Mouse (Mus musculus): ENCODE measurements at regions not wholly inside any gene's neighbourhood (a gene's known extent, or its start where the extent isn't known, plus 50 kb on each side); places are given as distances from the start of the nearest gene placed in this dataset.

- TF ChIP-seq TAL1 (IDR thresholded peaks at IDR 0.05; ENCODE audit: low read length) (no peak), GATA1 (IDR thresholded peaks at IDR 0.05; ENCODE audit: low read length) (no peak)
- no peaks in the 10 kb centered on the region for H3K36me3 ChIP-seq (ENCODE audit: control insufficient read depth)
- H3K9me3 ChIP-seq (ENCODE audit: control insufficient read depth, low read length): peaks cover 3% of the 10 kb centered on the region; the same call in 1 of the 2 replicates
- no peaks in the 10 kb centered on the region for H3K27me3 ChIP-seq (ENCODE audit: control insufficient read depth)
- no peak overlapping the region for H3K4me3 ChIP-seq (replicated peaks)
- H3K4me1 ChIP-seq (ENCODE audit: control insufficient read depth): no peaks in the 10 kb centered on the region
Measured at GRCm38 (mm10) chr5:77681592-77681991, 273.8 kb upstream of the Igfbp7 start.

- Histone ChIP-seq H3K9me3 (ENCODE audit: control insufficient read depth, low read length) (peaks cover 13% of the 10 kb centered on the region), H3K27me3 (ENCODE audit: control insufficient read depth) (peaks cover 1% of the 10 kb centered on the region), H3K4me1 (ENCODE audit: control insufficient read depth) (no peaks in the 10 kb centered on the region), H3K36me3 (ENCODE audit: control insufficient read depth) (no peaks in the 10 kb centered on the region), H3K4me3 (replicated peaks) (no peak overlapping the region)
- TF ChIP-seq GATA1 (IDR thresholded peaks at IDR 0.05; ENCODE audit: low read length): no peak
- TF ChIP-seq TAL1 (IDR thresholded peaks at IDR 0.05; ENCODE audit: low read length): no peak
Measured at GRCm38 (mm10) chr5:77672073-77672924, 264.5 kb upstream of the Igfbp7 start.

GRCm38 (mm10) chr5:77663096-77663495 lies 255.3 kb upstream of the Igfbp7 start:
- peaks cover 10% of the 10 kb centered on the region for H3K27me3 ChIP-seq (ENCODE audit: control insufficient read depth)
- TF ChIP-seq TAL1 (IDR thresholded peaks at IDR 0.05; ENCODE audit: low read length): no peak
- H3K9me3 ChIP-seq (ENCODE audit: control insufficient read depth, low read length): peaks cover 11% of the 10 kb centered on the region
- H3K36me3 ChIP-seq (ENCODE audit: control insufficient read depth): no peaks in the 10 kb centered on the region
- H3K4me3 ChIP-seq (replicated peaks): no peak overlapping the region
- H3K4me1 ChIP-seq (ENCODE audit: control insufficient read depth): no peaks in the 10 kb centered on the region

GRCm38 (mm10) chr5:77659016-77659415 lies 251.2 kb upstream of the Igfbp7 start:
- H3K9me3 ChIP-seq (ENCODE audit: control insufficient read depth, low read length): peaks cover 15% of the 10 kb centered on the region
- H3K4me3 ChIP-seq (replicated peaks): no peak overlapping the region
- H3K4me1 ChIP-seq (ENCODE audit: control insufficient read depth): no peaks in the 10 kb centered on the region
- no peak for TF ChIP-seq GATA1 (IDR thresholded peaks at IDR 0.05; ENCODE audit: low read length)
- TF ChIP-seq TAL1 (IDR thresholded peaks at IDR 0.05; ENCODE audit: low read length): no peak
- H3K36me3 ChIP-seq (ENCODE audit: control insufficient read depth): no peaks in the 10 kb centered on the region
- no peaks in the 10 kb centered on the region for H3K27me3 ChIP-seq (ENCODE audit: control insufficient read depth)

GRCm38 (mm10) chr5:77644651-77645050 lies 236.8 kb upstream of the Igfbp7 start:
- Histone ChIP-seq H3K27me3 (ENCODE audit: control insufficient read depth) (no peaks in the 10 kb centered on the region), H3K4me3 (replicated peaks) (no peak overlapping the region), H3K4me1 (ENCODE audit: control insufficient read depth) (no peaks in the 10 kb centered on the region), H3K36me3 (ENCODE audit: control insufficient read depth) (no peaks in the 10 kb centered on the region), H3K9me3 (ENCODE audit: control insufficient read depth, low read length) (peaks cover 16% of the 10 kb centered on the region; the same call in 1 of the 2 replicates)
- no peak for TF ChIP-seq GATA1 (IDR thresholded peaks at IDR 0.05; ENCODE audit: low read length)

GRCm38 (mm10) chr5:77620402-77620801 lies 212.6 kb upstream of the Igfbp7 start:
- H3K36me3 ChIP-seq (ENCODE audit: control insufficient read depth): no peaks in the 10 kb centered on the region
- TF ChIP-seq TAL1 (IDR thresholded peaks at IDR 0.05; ENCODE audit: low read length): no peak
- TF ChIP-seq GATA1 (IDR thresholded peaks at IDR 0.05; ENCODE audit: low read length): no peak
- no peaks in the 10 kb centered on the region for H3K27me3 ChIP-seq (ENCODE audit: control insufficient read depth)
- no peak overlapping the region for H3K4me3 ChIP-seq (replicated peaks)
- H3K4me1 ChIP-seq (ENCODE audit: control insufficient read depth): no peaks in the 10 kb centered on the region
- H3K9me3 ChIP-seq (ENCODE audit: control insufficient read depth, low read length): peaks cover 32% of the 10 kb centered on the region

- Histone ChIP-seq H3K4me1 (ENCODE audit: control insufficient read depth) (no peaks in the 10 kb centered on the region), H3K36me3 (ENCODE audit: control insufficient read depth) (no peaks in the 10 kb centered on the region)
- TF ChIP-seq GATA1 (IDR thresholded peaks at IDR 0.05; ENCODE audit: low read length): no peak
- TF ChIP-seq TAL1 (IDR thresholded peaks at IDR 0.05; ENCODE audit: low read length): no peak
Measured at GRCm38 (mm10) chr5:77610496-77610895, 202.7 kb upstream of the Igfbp7 start.

GRCm38 (mm10) chr5:77594719-77595118 lies 186.9 kb upstream of the Igfbp7 start:
- no peak for TF ChIP-seq TAL1 (IDR thresholded peaks at IDR 0.05; ENCODE audit: low read length)
- TF ChIP-seq GATA1 (IDR thresholded peaks at IDR 0.05; ENCODE audit: low read length): no peak
- peaks cover 12% of the 10 kb centered on the region for H3K9me3 ChIP-seq (ENCODE audit: control insufficient read depth, low read length)

More at GRCm38 (mm10) chr5:77610496-77610895, 202.7 kb upstream of the Igfbp7 start:
- H3K27me3 ChIP-seq (ENCODE audit: control insufficient read depth): no peaks in the 10 kb centered on the region
- H3K9me3 ChIP-seq (ENCODE audit: control insufficient read depth, low read length): peaks cover 12% of the 10 kb centered on the region
- no peak overlapping the region for H3K4me3 ChIP-seq (replicated peaks)

GRCm38 (mm10) chr5:77589252-77589651 lies 181.4 kb upstream of the Igfbp7 start:
- no peak overlapping the region for H3K4me3 ChIP-seq (replicated peaks)
- H3K27me3 ChIP-seq (ENCODE audit: control insufficient read depth): no peaks in the 10 kb centered on the region
- no peaks in the 10 kb centered on the region for H3K36me3 ChIP-seq (ENCODE audit: control insufficient read depth)
- no peaks in the 10 kb centered on the region for H3K4me1 ChIP-seq (ENCODE audit: control insufficient read depth)
- TF ChIP-seq TAL1 (IDR thresholded peaks at IDR 0.05; ENCODE audit: low read length) (no peak), GATA1 (IDR thresholded peaks at IDR 0.05; ENCODE audit: low read length) (no peak)
- H3K9me3 ChIP-seq (ENCODE audit: control insufficient read depth, low read length): peaks cover 8% of the 10 kb centered on the region

More at GRCm38 (mm10) chr5:77594719-77595118, 186.9 kb upstream of the Igfbp7 start:
- H3K4me1 ChIP-seq (ENCODE audit: control insufficient read depth): no peaks in the 10 kb centered on the region
- no peaks in the 10 kb centered on the region for H3K36me3 ChIP-seq (ENCODE audit: control insufficient read depth)
- no peak overlapping the region for H3K4me3 ChIP-seq (replicated peaks)
- H3K27me3 ChIP-seq (ENCODE audit: control insufficient read depth): no peaks in the 10 kb centered on the region
